Mouse (Mus musculus): ENCODE measurements around the gene Otub1.

Otub1 gene

DNA sequence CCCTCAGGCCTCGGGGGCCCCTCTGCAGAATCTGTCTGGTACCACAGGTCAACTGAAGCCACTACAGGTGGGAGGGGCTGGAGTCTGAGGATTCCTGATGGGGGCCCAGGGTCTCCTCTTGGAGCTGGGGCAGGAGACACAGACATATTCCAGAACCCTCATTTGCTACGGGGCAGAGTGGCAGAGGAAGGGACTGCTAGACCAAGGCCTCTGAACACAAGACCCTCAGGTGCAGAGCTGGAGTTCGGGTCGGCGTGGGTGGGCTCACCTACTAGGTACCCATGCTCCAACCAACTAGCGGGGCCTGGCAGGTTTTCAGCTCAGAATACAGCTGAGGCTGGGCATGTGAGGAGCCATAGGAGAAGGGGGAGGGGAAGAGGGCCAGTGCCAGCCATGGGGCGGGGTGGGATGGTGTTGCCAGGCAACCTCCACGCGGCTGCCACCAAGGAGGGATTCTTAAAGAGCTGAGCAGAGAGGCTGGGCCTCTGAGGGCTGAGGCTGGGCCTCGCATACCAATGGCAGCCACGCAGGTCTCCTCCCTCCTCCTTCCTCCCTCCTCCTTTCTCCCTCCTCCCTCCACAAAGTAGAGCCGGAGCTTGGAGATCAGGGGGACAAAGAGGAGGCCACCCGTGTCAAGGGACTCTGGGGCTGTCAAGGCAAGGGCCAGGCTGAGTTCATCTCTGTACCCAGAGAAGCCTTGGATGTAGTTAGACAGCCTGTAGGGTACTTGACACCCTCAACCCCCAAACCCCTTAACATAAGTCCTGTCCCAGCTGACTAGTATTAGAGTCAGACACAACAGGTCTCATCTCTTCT lies 33.9 kb downstream of the Otub1 start:
- peak; percentile 93 for DNase-seq

DNA sequence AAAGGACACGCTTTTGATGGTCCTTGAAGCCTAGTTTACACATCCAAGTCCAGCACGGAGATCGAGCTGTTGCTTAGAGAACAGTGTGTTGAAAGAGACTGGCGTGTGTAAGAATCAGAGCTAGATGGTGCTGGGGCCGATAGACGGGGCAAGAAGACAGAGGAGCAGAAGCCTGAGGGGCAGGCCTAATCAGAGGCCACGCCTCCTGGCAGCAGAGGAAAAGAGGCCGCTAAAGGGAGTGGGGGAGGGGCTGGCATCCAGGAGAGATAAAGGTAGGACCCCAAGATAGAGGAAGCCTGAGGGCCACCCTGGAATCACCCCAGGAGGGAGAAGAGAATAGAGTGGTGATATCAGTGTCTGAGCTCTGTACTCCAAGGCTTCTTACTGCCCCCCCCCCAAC lies 34.7 kb downstream of the Otub1 start:
- peak; percentile 65 for DNase-seq

DNA sequence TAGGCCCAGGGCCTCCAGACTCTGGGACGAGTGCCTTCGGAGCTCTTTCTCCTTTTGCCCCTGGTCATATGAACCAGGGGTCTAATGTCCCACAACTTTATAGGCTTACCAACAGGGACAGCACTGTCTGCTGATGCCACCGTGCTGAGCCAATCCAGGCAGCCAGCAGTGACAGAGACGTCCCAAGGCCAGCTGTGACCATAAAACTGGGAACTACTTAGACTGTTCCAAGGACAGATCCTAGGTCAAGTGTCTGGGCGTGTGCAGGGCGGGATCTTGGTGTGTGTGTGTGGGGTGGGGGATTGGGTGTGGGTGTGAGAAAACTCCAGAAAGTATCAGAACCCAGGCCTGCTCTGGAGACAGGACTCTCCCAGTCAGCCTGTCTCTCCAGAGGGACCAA lies 35.2 kb downstream of the Otub1 start:
- no peak for DNase-seq

DNA sequence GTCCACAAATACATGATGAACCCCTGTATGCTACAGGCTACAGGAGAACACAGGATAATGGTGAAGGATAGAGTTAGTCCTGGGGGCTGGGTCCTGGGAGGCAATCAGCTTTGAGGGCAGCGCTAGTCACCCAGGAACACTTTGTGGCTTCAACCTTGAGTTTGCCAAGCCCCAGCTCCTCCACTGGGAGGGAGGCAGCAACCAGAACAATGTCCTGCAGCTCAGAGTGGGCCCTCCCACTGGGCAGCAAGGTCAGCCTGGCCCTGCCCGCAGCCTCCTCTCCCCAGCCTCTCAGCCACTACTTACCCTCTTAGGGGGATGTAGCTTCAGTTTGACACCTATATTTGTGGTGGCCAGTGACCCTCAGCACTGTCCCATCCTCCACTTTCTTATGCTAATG lies 37.7 kb downstream of the Otub1 start:
- DNase-seq: no peak

DNA sequence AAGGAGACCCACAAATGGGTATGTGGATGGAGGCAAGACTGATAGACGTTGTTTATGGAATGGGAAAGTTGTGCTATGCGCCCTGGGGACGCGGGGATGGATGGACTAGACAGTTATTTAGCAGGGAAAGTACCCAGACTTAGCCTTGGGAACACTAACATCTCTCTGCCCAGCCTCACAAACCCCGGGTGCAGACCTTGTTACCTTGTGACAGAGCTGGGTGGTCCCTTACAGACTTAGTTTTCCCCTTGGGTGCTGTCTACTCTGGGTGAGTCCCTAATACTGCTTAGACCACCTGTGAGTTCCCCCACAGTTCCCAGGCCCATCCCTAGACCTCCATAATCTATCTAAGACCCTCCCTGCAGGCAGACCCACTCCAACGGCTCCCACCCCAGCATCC lies 39.3 kb downstream of the Otub1 start:
- DNase-seq: no peak

DNA sequence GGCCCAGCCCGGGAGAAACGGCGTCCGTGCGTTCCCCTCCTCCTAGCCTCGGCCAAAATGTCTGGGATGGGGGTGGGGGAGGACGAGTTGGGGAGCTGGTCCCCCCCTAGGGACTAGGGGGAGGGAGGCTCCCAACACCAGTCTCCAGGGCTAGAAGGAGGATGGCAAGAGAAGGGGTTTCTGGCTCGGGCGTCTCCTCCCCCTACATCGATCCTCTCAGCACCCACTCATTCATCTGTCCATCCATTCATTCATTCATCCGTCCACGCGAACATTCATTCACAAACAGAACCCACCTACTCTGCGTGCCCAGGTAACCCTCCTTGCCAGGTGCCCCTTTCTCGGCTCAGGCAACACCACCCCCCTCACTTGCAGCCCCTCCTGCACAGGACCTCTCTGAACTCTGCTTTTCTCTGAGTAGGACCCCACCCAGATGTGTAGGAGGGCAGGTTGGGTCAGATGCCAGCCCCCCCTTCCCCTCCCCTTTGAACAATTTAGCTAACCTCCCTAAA lies 39.9 kb downstream of the Otub1 start:
- DNase-seq: no peak

DNA sequence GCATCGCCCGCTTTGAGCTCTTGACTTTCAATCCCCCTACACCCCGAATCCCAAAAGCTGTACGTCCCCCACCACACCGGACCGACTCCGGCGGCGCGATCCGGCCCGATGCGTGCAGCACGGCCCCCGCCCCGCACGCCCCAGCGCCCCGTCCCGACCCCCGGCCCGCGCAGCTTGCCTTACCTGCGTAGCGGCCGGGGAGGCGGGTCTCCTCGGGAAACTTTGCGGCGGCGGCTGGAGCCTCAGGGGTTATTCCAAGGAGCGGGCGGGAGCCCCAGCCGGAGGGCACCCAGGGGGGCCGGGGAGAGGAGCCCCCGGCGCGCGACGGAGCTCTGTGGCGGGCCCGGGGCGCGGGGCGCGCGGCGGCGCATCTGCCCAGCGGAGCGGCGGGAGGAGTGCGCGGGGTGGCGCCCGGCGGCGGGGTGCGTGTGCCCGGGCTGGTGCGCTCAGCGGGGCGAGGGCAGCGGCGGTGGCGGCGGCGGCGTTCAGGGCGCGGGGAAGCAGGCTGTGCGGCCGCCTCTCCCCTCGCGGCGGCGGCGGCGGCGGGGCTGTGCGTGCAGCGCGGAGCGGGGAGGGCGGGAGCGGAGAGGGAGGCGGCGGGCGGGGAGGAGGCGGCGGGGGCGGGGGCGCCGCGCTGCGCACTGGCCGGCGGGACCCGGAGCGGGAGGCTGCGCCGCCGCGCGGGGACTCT lies 40.5 kb downstream of the Otub1 start:
- peak; percentile 73 for DNase-seq

DNA sequence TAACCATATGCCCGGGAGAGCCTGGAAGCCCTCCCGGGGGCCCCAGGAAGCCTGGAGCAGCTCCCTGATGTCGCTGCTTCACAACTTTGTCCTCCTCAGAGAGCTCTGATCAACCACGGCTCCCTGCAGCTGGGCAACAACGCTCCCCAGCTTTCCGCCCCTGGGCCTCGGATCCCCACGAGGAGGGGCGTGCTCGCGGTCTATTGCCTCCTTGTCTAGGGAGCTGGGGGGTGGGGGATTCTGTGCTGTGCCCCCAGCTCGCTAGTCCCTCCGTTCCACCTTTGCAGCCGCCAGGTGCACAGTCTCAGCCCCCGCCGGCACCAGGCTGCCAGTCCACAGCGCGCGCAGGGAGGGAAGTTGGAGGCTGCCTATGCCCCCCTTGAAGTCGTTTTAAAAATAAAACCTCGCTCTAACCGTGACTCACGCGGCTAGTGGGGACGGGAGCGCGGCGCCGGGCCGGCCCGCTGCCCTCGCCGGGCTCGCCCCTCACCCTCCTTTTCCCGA lies 41.2 kb downstream of the Otub1 start:
- DNase-seq: no peak

DNA sequence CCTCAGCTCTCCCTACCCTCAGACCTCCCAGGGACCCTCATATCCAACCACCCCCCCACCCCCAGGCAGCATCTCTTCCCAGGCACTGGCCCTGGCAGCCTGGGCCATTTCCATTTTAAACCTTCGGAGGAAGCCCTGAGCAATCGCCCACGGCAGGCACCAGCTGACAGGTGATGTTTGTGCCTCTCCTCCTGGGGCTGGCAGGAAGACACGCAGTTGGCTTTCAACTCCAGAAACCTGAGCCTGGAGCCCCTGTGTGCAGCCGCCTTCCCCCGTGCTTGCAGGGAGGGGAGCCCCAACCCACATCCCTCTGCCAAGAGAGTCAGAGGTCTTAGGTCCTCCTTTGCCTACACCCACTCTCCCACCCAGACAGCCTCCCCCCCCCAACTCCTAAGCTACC lies 41.9 kb downstream of the Otub1 start:
- no peak for DNase-seq

DNA sequence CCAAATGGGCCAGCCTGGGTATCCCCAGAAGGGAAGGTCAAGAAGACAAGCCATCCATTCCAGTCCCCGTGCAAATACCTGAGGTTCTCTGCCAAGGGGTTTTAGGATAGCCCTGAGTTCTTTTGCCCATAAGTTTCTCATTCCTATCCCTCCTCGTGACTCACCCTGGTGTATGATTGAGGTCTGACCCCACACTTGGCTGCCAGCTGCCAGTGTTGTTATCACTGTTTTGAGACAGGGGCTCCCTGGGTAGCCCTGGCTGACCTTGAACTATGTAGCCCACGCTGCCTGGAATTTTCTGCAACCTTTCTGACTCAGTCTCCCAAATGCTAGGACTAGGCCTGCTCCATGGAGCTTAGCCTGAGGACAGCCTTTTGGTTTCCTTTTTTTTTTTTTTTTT lies 45.1 kb downstream of the Otub1 start:
- no peak for DNase-seq

DNA sequence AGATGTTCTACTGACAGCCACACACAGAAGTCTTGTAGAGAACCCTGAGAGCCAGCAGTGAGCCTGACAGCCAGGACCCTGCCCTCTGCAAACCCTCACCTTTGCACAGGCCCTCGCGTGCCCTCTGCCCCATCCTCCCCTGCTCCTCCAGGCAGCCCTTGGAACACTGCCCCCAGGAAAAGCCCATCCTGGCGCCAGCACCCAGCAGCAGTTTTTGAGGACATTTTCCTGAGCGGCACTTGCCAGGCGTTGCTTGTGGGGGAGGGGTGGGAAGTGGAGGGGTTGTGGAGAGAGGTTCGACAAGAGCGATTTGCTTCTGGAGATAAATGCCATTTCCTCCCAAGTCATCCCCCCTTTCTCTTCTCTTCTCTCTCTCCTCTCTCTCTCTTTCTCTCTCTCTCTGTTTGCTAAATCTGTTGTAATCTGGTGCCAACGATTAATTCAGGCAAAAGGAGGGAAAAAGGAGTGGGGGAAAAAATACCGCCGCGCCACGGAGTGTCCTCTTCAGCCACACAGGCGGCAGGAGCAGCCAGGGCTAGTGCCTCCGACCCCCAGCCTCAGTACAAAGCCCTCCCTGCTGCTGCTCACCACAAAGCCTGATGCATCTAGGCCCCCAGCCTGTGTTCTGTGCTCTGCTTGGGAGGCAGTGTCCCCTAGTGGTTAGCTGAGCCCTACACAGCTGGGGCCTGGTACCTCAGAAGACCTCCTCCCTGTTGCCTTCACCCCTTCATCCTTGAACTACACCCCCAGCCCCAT lies 45.8 kb downstream of the Otub1 start:
- DNase-seq: peak; percentile 80

DNA sequence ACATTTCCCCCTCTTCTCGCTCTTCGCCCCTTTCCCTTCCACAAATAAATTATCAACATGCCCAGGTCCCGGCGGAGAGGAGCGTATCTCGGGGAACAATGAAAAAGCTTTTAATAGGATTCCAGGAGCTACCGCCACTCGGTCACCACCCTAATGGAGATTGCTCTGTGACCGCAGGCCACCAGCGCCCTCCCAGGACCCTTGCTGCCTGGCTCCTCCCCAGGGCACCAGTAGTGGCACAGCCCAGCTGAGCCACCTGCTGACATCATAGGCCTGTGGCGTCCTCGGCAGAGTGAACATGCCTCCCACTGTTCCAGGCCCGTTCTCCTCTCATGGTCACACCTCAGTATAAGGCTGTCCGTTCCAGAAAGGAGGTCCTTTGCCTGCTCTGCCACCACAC lies 48.4 kb downstream of the Otub1 start:
- peak; percentile 71 for DNase-seq

DNA sequence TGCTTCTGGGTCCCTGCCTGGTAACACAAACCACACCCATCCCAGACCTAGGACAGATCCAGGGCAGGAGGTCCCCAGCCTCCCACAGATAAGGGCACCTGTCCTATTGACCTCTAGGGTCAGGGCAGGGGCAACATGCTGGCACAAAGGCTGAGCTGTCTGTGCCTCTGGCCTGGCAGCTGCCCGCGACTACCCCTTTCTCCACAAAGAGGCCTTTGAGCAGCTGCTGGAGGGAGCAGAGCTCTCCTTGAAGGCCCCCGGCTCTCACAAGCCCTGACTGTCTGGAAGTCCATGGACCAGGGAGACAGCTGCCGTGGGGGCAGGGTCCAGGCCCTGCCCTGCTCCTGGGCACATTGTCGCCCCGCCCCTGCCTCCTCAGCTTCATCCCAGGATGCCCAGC lies 50.9 kb downstream of the Otub1 start:
- peak; percentile 95 for DNase-seq

DNA sequence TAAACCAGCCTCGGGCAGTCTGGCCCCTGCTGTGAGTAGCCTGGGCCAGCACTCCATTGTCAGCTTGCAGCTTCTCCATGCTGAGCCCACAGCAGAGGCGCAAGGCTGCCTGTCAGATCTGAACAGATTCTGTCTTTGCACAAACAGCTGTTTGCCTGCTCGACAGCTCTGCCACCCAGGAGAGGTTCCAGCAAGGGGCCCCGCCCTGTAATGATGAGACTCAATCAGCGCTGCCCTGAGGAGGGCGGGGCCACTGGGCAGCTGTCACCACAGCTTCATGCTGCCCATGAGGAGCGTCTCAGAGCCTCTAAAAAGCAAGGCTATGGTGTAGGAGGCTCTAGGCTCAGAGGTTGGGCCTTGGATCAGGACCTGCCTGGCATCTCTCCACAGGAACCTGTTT lies 52.9 kb downstream of the Otub1 start:
- peak; percentile 86 for DNase-seq

DNA sequence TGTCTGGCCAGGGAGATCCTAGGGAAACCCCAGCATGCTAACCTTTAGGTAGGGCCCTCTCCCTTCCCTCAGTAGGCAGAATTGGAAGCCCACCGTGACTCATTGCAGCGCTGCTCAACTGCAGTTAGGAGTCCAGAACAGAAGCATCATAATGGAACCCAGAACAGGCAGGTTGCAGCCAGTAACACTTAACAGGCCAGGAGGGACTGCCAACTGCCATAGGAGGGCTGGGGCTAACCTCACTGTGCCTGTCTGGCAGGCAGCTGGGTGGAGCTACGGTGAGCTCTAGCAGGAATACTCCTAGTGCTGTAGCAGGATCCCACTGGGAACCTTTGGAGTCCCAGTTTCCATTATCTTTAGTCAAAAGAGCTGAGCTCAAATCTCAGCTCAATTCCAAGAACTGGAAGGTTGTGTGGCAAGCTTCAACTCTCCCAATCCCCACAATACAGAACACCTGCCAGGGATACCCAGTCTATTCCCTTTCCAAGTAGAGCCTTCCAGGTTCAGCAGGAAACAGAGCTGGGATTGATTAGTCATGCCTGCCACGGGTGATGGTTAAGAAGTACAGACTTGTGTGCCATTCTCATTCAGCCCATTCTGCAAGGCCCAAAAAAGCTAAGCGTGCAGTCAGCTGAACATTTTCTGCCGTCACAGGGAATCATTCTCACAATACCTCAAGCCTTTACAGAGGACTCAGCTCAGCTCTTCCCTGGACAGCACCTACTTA lies 54.0 kb downstream of the Otub1 start:
- DNase-seq: no peak

DNA sequence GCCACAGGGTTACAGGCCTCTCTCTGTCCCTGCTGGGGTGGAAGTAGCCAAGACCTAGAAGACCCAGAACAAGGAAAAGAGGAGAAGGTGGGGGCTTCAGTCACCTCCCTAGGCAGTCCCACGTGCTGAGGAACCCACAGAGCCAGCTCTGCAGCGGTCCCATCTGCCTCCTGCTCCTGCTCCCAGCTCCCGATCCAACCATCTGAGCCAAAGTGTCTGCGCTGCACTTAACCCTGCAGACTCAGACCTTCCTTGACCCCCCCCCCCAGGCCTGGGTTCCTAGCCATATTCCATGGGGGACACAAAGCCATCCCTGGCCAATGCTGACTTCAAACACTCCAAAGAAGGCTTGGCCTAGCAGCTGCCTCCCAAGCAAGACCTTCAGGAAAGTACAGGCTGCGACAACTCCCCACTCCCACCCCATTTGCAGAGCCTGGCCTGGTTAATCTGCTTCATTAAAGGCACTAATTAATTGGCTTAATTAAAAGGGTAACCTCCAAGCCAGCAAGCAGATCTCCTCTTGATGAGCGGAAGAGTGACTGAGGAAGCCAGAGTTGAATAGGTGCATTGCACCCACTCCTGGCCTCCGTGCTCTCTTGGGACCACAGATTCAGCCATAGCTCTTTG lies 54.7 kb downstream of the Otub1 start:
- peak; percentile 83 for DNase-seq

DNA sequence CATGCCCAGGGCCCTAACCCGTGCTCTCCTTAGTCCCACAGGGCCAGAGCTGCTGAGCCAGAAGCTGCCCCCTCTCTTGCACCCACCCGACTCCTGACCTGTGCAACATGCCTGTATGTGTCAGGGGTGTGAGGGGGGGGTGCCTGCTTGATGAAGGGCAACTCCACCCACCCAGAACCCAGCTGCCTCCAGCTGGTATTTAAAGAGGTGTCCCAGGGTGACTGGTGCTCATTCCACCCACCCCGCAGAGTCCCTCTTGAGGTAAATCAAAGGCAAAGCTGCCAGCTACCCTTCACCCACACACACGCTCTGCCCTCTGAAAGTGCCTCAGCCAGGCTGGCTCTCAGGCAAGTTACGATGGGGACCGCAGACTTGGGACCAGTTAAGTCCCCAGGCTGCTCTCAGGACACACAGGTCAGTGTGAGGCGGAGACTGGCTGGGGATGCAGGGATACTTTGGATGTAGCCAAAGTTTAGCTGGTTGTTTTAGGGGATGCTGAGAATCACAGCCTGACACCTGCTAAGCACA lies 56.9 kb downstream of the Otub1 start:
- no peak for DNase-seq

DNA sequence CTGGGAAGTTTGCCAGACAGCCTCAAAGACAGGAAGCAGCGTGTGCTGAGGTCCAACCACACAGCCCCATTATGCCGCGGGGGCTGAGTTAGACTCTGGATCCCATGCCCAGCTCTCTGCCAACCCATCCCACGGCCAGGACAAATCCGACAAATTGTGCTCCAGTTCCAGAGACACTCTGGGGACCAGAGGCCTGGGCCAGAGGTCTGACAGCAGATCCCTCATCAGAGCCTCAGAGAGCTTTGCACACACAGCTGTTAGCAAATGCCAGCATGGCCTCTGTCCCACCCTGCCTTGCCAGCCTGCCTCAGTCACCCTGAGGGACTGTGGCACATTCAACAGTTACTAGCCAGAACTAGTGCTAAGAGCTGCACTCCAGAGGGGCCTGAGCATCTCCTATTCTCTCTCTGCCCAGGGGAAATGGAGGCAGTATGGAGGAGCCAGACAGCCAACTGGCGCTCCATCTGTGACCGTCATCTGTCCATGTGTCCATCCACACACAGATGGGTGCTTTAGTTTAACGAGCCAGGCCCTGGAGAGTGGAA lies 57.5 kb downstream of the Otub1 start:
- DNase-seq: no peak
